In genomic region chr1:131866304-131866999, GRCm38 (mm10) we compare ENCODE assay signal across 8 mouse cellular contexts. TPM values are rescaled to one million over a fixed set of nuclear protein-coding genes. Genes with fewer than 3 reads are reported as not detected.
DNase-seq lines count a peak whose midpoint lies in the region; ATAC-seq lines count a peak whose summit lies in the region.

No protein-coding gene starts in this region.

- no peak overlapping the region for H3K27ac ChIP-seq in kidney, embryonic 14.5 days (ENCODE audit: low read depth, low read length)
- H3K27ac ChIP-seq in forebrain, embryonic 16.5 days (ENCODE audit: low read length): no peak overlapping the region
- H3K27ac ChIP-seq in liver, embryonic 16.5 days (ENCODE audit: low read length): no peak overlapping the region

- ATAC-seq in kidney, embryonic 14.5 days (ENCODE audit: low FRiP score, low TSS enrichment): 0 out of 2 replicates have a peak, but pooled peaks have one; percentile 26
- ATAC-seq in forebrain, embryonic 16.5 days: peak; percentile 43
- no peak for ATAC-seq in liver, embryonic 16.5 days (ENCODE audit: low read depth)

- H3K36me3 ChIP-seq in kidney, embryonic 14.5 days (ENCODE audit: control insufficient read depth, insufficient read depth, low read length): no peaks in the 10 kb centered on the region
- H3K36me3 ChIP-seq in forebrain, embryonic 16.5 days (ENCODE audit: control insufficient read depth, insufficient read depth): no peaks in the 10 kb centered on the region
- H3K36me3 ChIP-seq in liver, embryonic 16.5 days (ENCODE audit: control insufficient read depth, insufficient read depth): no peaks in the 10 kb centered on the region

- no peak overlapping the region for H3K4me3 ChIP-seq in kidney, embryonic 14.5 days (ENCODE audit: low read length)
- no peak overlapping the region; the same call in 1 of the 2 replicates for H3K4me3 ChIP-seq in forebrain, embryonic 16.5 days (replicated peaks; ENCODE audit: low read length)
- H3K4me3 ChIP-seq in liver, embryonic 16.5 days (ENCODE audit: low read depth, low read length): peak overlapping the region; percentile 75

- H3K9me3 ChIP-seq in kidney, embryonic 14.5 days (ENCODE audit: control insufficient read depth, low read length): no peaks in the 10 kb centered on the region
- H3K9me3 ChIP-seq in forebrain, embryonic 16.5 days (ENCODE audit: control insufficient read depth, low read length): no peaks in the 10 kb centered on the region
- no peaks in the 10 kb centered on the region for H3K9me3 ChIP-seq in liver, embryonic 16.5 days (replicated peaks; ENCODE audit: control insufficient read depth, low read length)

- H3K27me3 ChIP-seq in kidney, embryonic 14.5 days (ENCODE audit: control insufficient read depth, insufficient read depth, low read length): no peaks in the 10 kb centered on the region
- H3K27me3 ChIP-seq in forebrain, embryonic 16.5 days (replicated peaks; ENCODE audit: control insufficient read depth, insufficient read depth, low read length): no peaks in the 10 kb centered on the region
- H3K27me3 ChIP-seq in liver, embryonic 16.5 days (ENCODE audit: control insufficient read depth, insufficient read depth, low read depth, low read length): no peaks in the 10 kb centered on the region

- intact Hi-C loops in left cerebral cortex, postnatal 4 days (cut with DNase I): no loop called here

- 71% methylated on average over 6 of the region's 6 CpGs for WGBS in kidney, embryonic 14.5 days
- 81% methylated on average over 6 of the region's 6 CpGs for WGBS in forebrain, embryonic 16.5 days
- 26% methylated on average over 6 of the region's 6 CpGs for WGBS in liver, embryonic 16.5 days (ENCODE audit: insufficient replicate concordance)

- DNase-seq in kidney, adult 8-10 months: no peak
- DNase-seq in MEL-GATA-1-ER (ENCODE audit: extremely low read depth, low read depth): peak; percentile 59
- no peak for DNase-seq in left cerebral cortex, adult 8-10 months (ENCODE audit: low spot score in 2 of 2)
- no peak for DNase-seq in embryo, embryonic 11 days
- DNase-seq in left cerebral cortex, postnatal 4 days: no peak

- H3K4me2 ChIP-seq in kidney, embryonic 14.5 days (replicated peaks; ENCODE audit: low read depth, low read length): peak overlapping the region; percentile 77; the same call in 1 of the 2 replicates
- H3K4me2 ChIP-seq in forebrain, embryonic 16.5 days (ENCODE audit: low read length): no peak overlapping the region
- H3K4me2 ChIP-seq in liver, embryonic 16.5 days (ENCODE audit: low read depth, low read length): peak overlapping the region; percentile 68

- H3K4me1 ChIP-seq in kidney, embryonic 14.5 days (ENCODE audit: control insufficient read depth, insufficient read depth, low read length): no peaks in the 10 kb centered on the region
- peaks cover 3% of the 10 kb centered on the region for H3K4me1 ChIP-seq in forebrain, embryonic 16.5 days (replicated peaks; ENCODE audit: control insufficient read depth, insufficient read depth, low read length)
- H3K4me1 ChIP-seq in liver, embryonic 16.5 days (ENCODE audit: control insufficient read depth, low read depth, low read length): peaks cover 4% of the 10 kb centered on the region; the same call in 1 of the 2 replicates

- no peak overlapping the region for H3K9ac ChIP-seq in kidney, embryonic 14.5 days (ENCODE audit: low read depth, low read length)
- H3K9ac ChIP-seq in forebrain, embryonic 16.5 days (replicated peaks; ENCODE audit: low read depth, low read length): no peak overlapping the region
- H3K9ac ChIP-seq in liver, embryonic 16.5 days (ENCODE audit: low read depth, low read length): no peak overlapping the region

RNA-seq across cellular contexts. Expression of gene Rab29, which starts 0.6 kb away (rescaled TPM):
- 15.4 and 17.2 TPM in 2 replicates for polyA plus RNA-seq in kidney, embryonic 14.5 days (2014; fragmentation: Nextera tagmentation; extraction: Ambion mirVana)
- polyA plus RNA-seq in forebrain, embryonic 16.5 days (2015; fragmentation: Nextera tagmentation; extraction: Ambion mirVana): 8.8 and 9.0 TPM in 2 replicates
- polyA plus RNA-seq in liver, embryonic 16.5 days (2015; fragmentation: Nextera tagmentation; extraction: Ambion mirVana): 9.4 and 10.0 TPM in 2 replicates
- 1 to 10 TPM; 4.7 to 6.7 (median 6.1) TPM for total RNA-seq in left cerebral cortex, adult 8-10 months (2022)
- total RNA-seq in left cerebral cortex, postnatal 4 days (2021): 1 to 10 TPM; 6.8 to 7.5 TPM

RNA-seq across cellular contexts. Expression of gene Slc41a1, which starts 39.2 kb away (rescaled TPM):
- polyA plus RNA-seq in kidney, embryonic 14.5 days (2014; fragmentation: Nextera tagmentation; extraction: Ambion mirVana): 10.7 and 11.2 TPM in 2 replicates
- 15.4 and 20.8 TPM in 2 replicates for polyA plus RNA-seq in forebrain, embryonic 16.5 days (2015; fragmentation: Nextera tagmentation; extraction: Ambion mirVana)
- polyA plus RNA-seq in liver, embryonic 16.5 days (2015; fragmentation: Nextera tagmentation; extraction: Ambion mirVana): 1.0 and 1.2 TPM in 2 replicates
- 10 to 100 TPM; 49.4 to 56.1 (median 53.7) TPM for total RNA-seq in left cerebral cortex, adult 8-10 months (2022)
- 10 to 100 TPM; 32.8 to 35.8 TPM for total RNA-seq in left cerebral cortex, postnatal 4 days (2021)

RNA-seq across cellular contexts. Expression of gene Nucks1, which starts 43.9 kb away (rescaled TPM):
- 67.3 and 95.9 TPM in 2 replicates for polyA plus RNA-seq in kidney, embryonic 14.5 days (2014; fragmentation: Nextera tagmentation; extraction: Ambion mirVana)
- 59.4 and 66.7 TPM in 2 replicates for polyA plus RNA-seq in forebrain, embryonic 16.5 days (2015; fragmentation: Nextera tagmentation; extraction: Ambion mirVana)
- polyA plus RNA-seq in liver, embryonic 16.5 days (2015; fragmentation: Nextera tagmentation; extraction: Ambion mirVana): 25.1 and 27.4 TPM in 2 replicates
- 100 to 1,000 TPM; 142 to 178 (median 163) TPM for total RNA-seq in left cerebral cortex, adult 8-10 months (2022)
- 100 to 1,000 TPM; 224 to 229 TPM for total RNA-seq in left cerebral cortex, postnatal 4 days (2021)
